Mouse (Mus musculus) kidney, adult 11 months (tissue): ENCODE measurements around the gene Csf3.

Experiments
- DNase-seq: peaks from one replicate; pipeline ENCODE4 v3.0.0; 2022

Gene Csf3

DNA sequence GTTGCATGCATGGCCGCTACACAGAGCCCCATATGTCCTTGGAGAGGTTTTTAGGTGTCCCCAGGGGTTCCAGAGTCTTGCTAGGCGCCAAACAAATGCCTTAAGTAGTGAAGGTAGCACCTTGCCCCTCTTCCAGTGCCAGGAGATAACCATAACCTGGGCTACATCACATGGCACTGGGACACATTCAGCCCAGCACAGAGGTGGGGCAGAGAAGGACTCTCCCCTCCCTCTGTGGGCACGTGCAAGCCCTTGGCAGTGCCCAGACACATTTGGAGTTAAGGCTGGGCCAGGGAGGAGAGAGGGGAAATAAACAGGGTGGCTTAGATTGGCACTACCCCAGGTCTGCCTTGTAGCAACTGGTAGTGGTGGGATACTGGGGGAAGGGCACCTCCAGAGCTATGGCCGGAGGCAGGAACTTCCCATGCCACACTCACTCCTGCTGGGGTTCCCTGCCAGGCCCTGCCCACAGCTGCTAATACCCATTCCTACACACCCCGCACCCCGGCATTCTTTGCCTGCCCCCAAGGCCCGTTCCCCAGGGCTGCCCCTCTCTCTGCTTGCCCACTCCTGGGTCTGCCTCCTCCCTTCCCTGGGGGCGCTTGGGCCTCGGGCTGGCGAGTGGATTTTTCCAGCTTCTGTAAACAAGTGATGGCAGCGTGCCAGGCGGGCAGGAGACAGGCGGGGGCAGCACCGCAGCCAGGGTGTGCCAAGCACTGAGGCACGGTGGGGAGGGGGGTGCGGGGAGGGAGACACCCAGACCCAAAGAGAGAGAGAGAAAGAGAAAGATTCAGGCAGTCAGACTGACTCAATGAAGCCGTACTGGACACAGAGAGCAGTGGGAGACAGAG lies 49.5 kb downstream of the Csf3 start:
- peak; percentile 90 for DNase-seq

DNA sequence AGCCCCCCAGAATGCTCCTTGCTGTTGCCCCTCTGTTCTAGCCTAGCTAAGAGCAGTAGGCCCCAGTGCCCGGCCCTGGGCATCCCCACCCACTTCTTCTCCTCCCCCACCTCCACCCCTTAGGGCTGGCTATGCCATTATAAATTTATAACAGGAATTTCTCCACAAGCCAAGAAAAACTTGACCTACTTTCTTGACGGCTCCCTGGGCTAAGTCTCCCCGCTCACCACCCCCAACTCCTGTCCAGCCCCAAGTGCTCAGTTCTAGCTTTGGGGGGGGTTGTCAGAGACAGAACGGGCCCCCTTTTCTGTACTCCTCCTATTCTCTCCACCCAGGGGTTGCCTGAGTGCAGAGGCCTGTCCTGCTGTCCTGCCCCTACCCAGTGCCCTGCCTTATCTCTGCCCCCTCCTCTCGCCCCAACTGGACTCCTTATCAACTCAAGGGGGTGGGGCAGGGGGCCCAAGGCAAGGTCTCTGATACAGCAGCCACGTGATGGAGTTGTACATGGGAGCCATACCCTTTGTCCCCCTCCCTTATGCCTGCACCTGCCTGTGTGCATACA lies 50.2 kb downstream of the Csf3 start:
- peak; percentile 61 for DNase-seq

DNA sequence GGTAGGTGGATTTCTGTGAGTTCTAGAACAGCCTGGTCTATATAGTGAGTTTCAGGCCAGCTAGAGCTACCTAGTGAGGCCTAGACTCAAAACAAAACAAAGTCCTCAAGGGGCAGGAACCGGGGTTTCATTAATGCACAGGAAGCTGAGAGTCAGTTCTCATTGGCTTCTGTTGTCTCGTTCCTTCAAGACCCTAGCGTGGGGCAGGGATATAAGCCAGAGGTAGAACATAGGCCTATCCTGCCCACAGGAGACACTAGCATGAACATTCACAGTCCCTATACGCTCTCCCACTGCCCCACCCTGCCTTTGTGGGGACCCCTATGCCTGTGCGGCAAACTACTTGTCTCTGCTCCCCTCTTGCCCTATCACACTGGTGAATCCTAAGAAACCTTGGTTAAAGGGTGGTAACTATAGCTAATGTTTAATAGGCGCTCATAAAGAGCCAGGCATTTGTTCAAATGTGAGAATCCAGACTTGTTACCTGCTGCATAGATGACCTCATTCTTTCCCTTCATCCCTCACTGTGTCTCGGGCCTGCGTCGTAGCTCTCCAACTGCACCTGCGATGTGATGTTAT lies 51.6 kb downstream of the Csf3 start:
- no peak for DNase-seq
